Mouse (Mus musculus): Measurements from ENCODE around the gene Vstm5. TPM values are rescaled to one million over a fixed set of nuclear protein-coding genes. Genes with fewer than 3 reads are reported as not detected.

Gene Vstm5
- polyA plus RNA-seq, 1 experiment: not detected

GRCm38 (mm10) chr9:15235986-15236385, 2.9 kb upstream of the Vstm5 start:
- 89% methylated on average over 3 of the region's 3 CpGs for WGBS
- no peak for TF ChIP-seq POLR2A (IDR thresholded peaks at IDR 0.05; ENCODE audit: insufficient read depth, low read depth, low read length)
- TF ChIP-seq CTCF (IDR thresholded peaks at IDR 0.05; ENCODE audit: insufficient read depth, low read depth, low read length): no peak
- Histone ChIP-seq H3K4me1 (ENCODE audit: control insufficient read depth, insufficient read depth, low read length) (peaks cover 18% of the 10 kb centered on the region), H3K27ac (ENCODE audit: insufficient read depth, low read depth, low read length) (no peak overlapping the region), H3K4me3 (ENCODE audit: insufficient read depth, low read depth, low read length) (no peak overlapping the region)

GRCm38 (mm10) chr9:15237516-15238296, 1.1 kb upstream of the Vstm5 start:
- peaks cover 18% of the 10 kb centered on the region for H3K4me1 ChIP-seq (ENCODE audit: control insufficient read depth, insufficient read depth, low read length)
- TF ChIP-seq POLR2A (IDR thresholded peaks at IDR 0.05; ENCODE audit: insufficient read depth, low read depth, low read length) (no peak), CTCF (IDR thresholded peaks at IDR 0.05; ENCODE audit: insufficient read depth, low read depth, low read length) (no peak)
- WGBS: 64% methylated on average over 14 of the region's 14 CpGs
- no peak overlapping the region for H3K27ac ChIP-seq (ENCODE audit: insufficient read depth, low read depth, low read length)
- no peak overlapping the region for H3K4me3 ChIP-seq (ENCODE audit: insufficient read depth, low read depth, low read length)

- Histone ChIP-seq H3K4me1 (ENCODE audit: control insufficient read depth, insufficient read depth, low read length) (peaks cover 18% of the 10 kb centered on the region), H3K27ac (ENCODE audit: insufficient read depth, low read depth, low read length) (no peak overlapping the region), H3K4me3 (ENCODE audit: insufficient read depth, low read depth, low read length) (peak overlapping the region; percentile 71)
- WGBS: 81% methylated on average over 16 of the region's 16 CpGs
- TF ChIP-seq CTCF (IDR thresholded peaks at IDR 0.05; ENCODE audit: insufficient read depth, low read depth, low read length): no peak
- no peak for TF ChIP-seq POLR2A (IDR thresholded peaks at IDR 0.05; ENCODE audit: insufficient read depth, low read depth, low read length)
Measured at GRCm38 (mm10) chr9:15238297-15238990, 401 bp upstream of the Vstm5 start.

GRCm38 (mm10) chr9:15240006-15240405, 1.2 kb downstream of the Vstm5 start:
- TF ChIP-seq POLR2A (IDR thresholded peaks at IDR 0.05; ENCODE audit: insufficient read depth, low read depth, low read length) (no peak), CTCF (IDR thresholded peaks at IDR 0.05; ENCODE audit: insufficient read depth, low read depth, low read length) (no peak)
- Histone ChIP-seq H3K27ac (ENCODE audit: insufficient read depth, low read depth, low read length) (no peak overlapping the region), H3K4me3 (ENCODE audit: insufficient read depth, low read depth, low read length) (no peak overlapping the region), H3K4me1 (ENCODE audit: control insufficient read depth, insufficient read depth, low read length) (peaks cover 18% of the 10 kb centered on the region)
- WGBS: 96% methylated on average over 6 of the region's 6 CpGs

- 73% methylated on average over 6 of the region's 6 CpGs for WGBS
- Histone ChIP-seq H3K4me3 (ENCODE audit: insufficient read depth, low read depth, low read length) (no peak overlapping the region), H3K27ac (ENCODE audit: insufficient read depth, low read depth, low read length) (no peak overlapping the region), H3K4me1 (ENCODE audit: control insufficient read depth, insufficient read depth, low read length) (peaks cover 18% of the 10 kb centered on the region)
- TF ChIP-seq POLR2A (IDR thresholded peaks at IDR 0.05; ENCODE audit: insufficient read depth, low read depth, low read length) (no peak), CTCF (IDR thresholded peaks at IDR 0.05; ENCODE audit: insufficient read depth, low read depth, low read length) (no peak)
Measured at GRCm38 (mm10) chr9:15240863-15241595, 2.2 kb downstream of the Vstm5 start.

DNA sequence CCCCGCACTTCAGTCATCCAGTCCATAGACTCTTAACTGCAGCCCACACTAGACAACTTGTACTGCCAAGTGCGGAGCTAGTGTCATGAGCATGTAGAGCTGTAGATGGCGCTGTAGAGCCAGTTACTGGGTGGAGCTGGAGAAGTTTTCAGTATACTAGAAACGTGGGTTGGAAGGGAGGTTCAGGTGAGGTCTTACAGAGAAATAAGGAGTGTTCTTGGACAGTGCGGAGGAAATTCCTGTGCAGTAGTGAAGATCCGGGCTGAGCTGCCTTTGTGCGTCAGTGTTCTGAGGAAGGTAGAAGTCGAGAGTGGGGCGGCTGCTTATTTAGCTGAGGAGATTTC, 2.7 kb downstream of the Vstm5 start:
- H3K4me3 ChIP-seq (ENCODE audit: insufficient read depth, low read depth, low read length): no peak overlapping the region
- 55% methylated on average over 9 of the region's 9 CpGs for WGBS
- TF ChIP-seq POLR2A (IDR thresholded peaks at IDR 0.05; ENCODE audit: insufficient read depth, low read depth, low read length): no peak
- no peak for TF ChIP-seq CTCF (IDR thresholded peaks at IDR 0.05; ENCODE audit: insufficient read depth, low read depth, low read length)
- H3K27ac ChIP-seq (ENCODE audit: insufficient read depth, low read depth, low read length): no peak overlapping the region
- peaks cover 18% of the 10 kb centered on the region for H3K4me1 ChIP-seq (ENCODE audit: control insufficient read depth, insufficient read depth, low read length)

GRCm38 (mm10) chr9:15242130-15242529, 3.3 kb downstream of the Vstm5 start:
- Histone ChIP-seq H3K4me1 (ENCODE audit: control insufficient read depth, insufficient read depth, low read length) (peaks cover 18% of the 10 kb centered on the region), H3K27ac (ENCODE audit: insufficient read depth, low read depth, low read length) (no peak overlapping the region), H3K4me3 (ENCODE audit: insufficient read depth, low read depth, low read length) (no peak overlapping the region)
- 95% methylated on average over 1 of the region's 1 CpGs for whole genome bisulfite sequencing
- no peak for TF ChIP-seq CTCF (IDR thresholded peaks at IDR 0.05; ENCODE audit: insufficient read depth, low read depth, low read length)
- TF ChIP-seq POLR2A (IDR thresholded peaks at IDR 0.05; ENCODE audit: insufficient read depth, low read depth, low read length): no peak

DNA sequence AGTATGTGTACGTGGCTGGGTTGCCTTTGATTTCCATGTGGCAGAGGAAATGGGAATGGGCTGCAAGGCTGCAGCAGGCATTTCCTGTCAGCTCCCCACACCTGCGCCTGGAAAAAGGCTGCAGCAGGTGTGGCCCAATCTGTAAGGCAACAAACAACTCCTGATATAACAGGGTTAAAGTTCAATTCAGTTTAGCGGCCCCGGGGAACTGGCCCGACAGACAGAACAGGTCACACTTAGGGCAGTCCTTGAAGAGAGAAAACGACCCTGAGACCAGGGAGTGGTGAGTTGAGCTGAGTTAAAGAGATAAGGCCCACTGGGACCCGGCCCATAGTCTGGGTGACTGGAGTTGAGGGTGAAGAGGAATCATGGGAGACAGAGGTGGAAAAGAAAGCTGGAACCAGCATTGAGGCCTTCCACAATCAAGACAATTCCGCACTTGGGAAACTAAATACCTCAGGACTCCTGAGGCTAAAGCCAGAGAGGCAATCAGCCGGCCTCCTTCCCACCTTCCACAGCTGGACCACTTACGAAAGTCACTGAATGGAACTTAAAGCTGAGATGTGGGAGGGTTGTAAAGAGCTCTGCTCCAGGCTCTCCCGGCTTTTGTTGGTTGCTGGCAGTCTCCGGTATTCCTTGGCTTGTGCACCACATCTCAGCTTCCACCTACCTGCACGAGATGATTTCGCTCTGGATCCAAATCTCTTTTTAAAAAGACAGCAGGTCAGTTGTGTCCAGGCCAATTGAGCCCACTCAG, 6.7 kb downstream of the Vstm5 start:
- no peak overlapping the region for H3K27ac ChIP-seq (ENCODE audit: insufficient read depth, low read depth, low read length)
- TF ChIP-seq CTCF (IDR thresholded peaks at IDR 0.05; ENCODE audit: insufficient read depth, low read depth, low read length) (no peak), POLR2A (IDR thresholded peaks at IDR 0.05; ENCODE audit: insufficient read depth, low read depth, low read length) (no peak)
- H3K4me3 ChIP-seq (ENCODE audit: insufficient read depth, low read depth, low read length): no peak overlapping the region
- 84% methylated on average over 14 of the region's 14 CpGs for WGBS
- peaks cover 2% of the 10 kb centered on the region for H3K4me1 ChIP-seq (ENCODE audit: control insufficient read depth, insufficient read depth, low read length)

Data from olfactory bulb, adult 2 months (tissue).